Mouse (Mus musculus) hindbrain, postnatal 0 days (tissue): ENCODE measurements around the gene Adrm1. TPM values are rescaled to one million over a fixed set of nuclear protein-coding genes. Genes with fewer than 3 reads are reported as not detected.

ENCODE experiments used
- ATAC-seq: fragments of 200-750 bp; cut with Nextera tagmentation; 2 replicates; pipeline ENCODE4 v1.8.0; 2017; ENCODE audit warnings: mild to moderate bottlenecking, moderate TSS enrichment, moderate library complexity
- DNase-seq: peaks from one replicate; pipeline ENCODE4 v3.0.0-alpha.2; 2015; ENCODE audit warnings: low spot score
- H3K27ac ChIP-seq: fragments of 300-500 bp; sonication (generic); 2 replicates; pipeline ENCODE4 v1.5.1; 2014; ENCODE audit warnings: mild to moderate bottlenecking
- H3K27me3 ChIP-seq: fragments of 300-500 bp; sonication (generic); 2 replicates; pipeline ENCODE4 v1.6.1; 2014; ENCODE audit warnings: low read length, mixed read lengths; ENCODE audit not compliant: insufficient read depth
- H3K36me3 ChIP-seq: fragments of 300-500 bp; sonication (generic); 2 replicates; pipeline ENCODE4 v1.6.1; 2014; ENCODE audit warnings: low read length, mixed read lengths; ENCODE audit not compliant: insufficient read depth
- H3K4me1 ChIP-seq: fragments of 300-500 bp; sonication (generic); 2 replicates; pipeline ENCODE4 v1.6.1; 2014; ENCODE audit warnings: antibody characterized with exemption, low read length, mixed read lengths; ENCODE audit not compliant: insufficient read depth
- H3K4me2 ChIP-seq: fragments of 300-500 bp; sonication (generic); 2 replicates; pipeline ENCODE4 v1.6.1; 2014; ENCODE audit warnings: low read depth, mild to moderate bottlenecking, low read length, moderate library complexity, mixed read lengths
- H3K4me3 ChIP-seq: fragments of 300-500 bp; sonication (generic); 2 replicates; pipeline ENCODE4 v1.5.1; 2014; ENCODE audit warnings: low read length
- H3K9ac ChIP-seq: fragments of 300-500 bp; sonication (generic); replicated peaks from 2 replicates; pipeline ENCODE4 v1.6.1; 2014; ENCODE audit warnings: mild to moderate bottlenecking, low read length, moderate library complexity, mixed read lengths
- H3K9me3 ChIP-seq: fragments of 300-500 bp; sonication (generic); 2 replicates; pipeline ENCODE4 v1.6.1; 2016; ENCODE audit warnings: low read length, mixed read lengths
- CTCF ChIP-seq: IDR thresholded peaks from 2 replicates; pipeline ENCODE4 v1.5.1; 2016; ENCODE audit warnings: antibody characterized with exemption, control low read depth, low read depth
- WGBS: fragments of 180-500 bp; shearing (Covaris S2); extraction: QIAGEN DNeasy Blood & Tissue Kit; methylation state at CpG from one replicate; pipeline ENCODE4 v1.1.7; 2014; 5-methylcytosine and 5-hydroxymethylcytosine counted together
- polyA plus RNA-seq: library from polyadenylated mRNA; unstranded; fragments of >200 nt; fragmentation: Nextera tagmentation; extraction: Ambion mirVana; gene quantifications from 2 replicates; pipeline ENCODE4 v1.2.1, GENCODE M21; 2015
- total RNA-seq: library from RNA; depleted of rRNA; stranded (reverse); fragments of >200 nt; gene quantifications from 2 replicates; pipeline ENCODE4 v1.2.3, GENCODE M21; 2014

The Adrm1 gene
- total and polyA plus RNA-seq, 2 experiments from 2014 or later, result 107 to 207 TPM

DNA sequence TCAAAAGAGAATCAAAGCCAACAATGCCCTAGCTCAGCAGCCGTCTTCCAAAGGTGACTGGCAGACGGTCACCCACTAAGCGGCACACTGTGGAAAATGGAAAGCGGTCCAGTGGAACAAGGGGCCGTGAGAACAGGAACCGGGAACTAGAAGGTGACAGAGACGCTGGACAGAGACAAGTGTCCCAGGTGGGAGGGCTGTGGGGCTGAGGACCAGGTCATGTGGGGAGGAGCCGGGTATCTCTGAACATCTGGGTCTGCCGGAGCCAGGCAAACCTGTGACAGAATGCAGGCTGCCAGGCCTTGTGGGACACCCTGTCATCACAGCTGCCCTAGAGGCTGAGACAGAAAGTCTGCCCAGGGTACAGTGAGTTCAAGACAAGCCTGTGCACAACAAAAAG lies 33.2 kb downstream of the Adrm1 start:
- Histone ChIP-seq H3K4me1 (peaks cover 8% of the 10 kb centered on the region; the same call in 1 of the 2 replicates), H3K9ac (no peak overlapping the region), H3K27me3 (no peaks in the 10 kb centered on the region), H3K27ac (no peak overlapping the region), H3K4me2 (no peak overlapping the region), H3K36me3 (no peaks in the 10 kb centered on the region), H3K9me3 (no peaks in the 10 kb centered on the region), H3K4me3 (no peak overlapping the region)
- no peak for ATAC-seq
- 83% methylated on average over 9 of the region's 9 CpGs for WGBS
- DNase-seq, result no peak
- no peak for TF ChIP-seq CTCF

DNA sequence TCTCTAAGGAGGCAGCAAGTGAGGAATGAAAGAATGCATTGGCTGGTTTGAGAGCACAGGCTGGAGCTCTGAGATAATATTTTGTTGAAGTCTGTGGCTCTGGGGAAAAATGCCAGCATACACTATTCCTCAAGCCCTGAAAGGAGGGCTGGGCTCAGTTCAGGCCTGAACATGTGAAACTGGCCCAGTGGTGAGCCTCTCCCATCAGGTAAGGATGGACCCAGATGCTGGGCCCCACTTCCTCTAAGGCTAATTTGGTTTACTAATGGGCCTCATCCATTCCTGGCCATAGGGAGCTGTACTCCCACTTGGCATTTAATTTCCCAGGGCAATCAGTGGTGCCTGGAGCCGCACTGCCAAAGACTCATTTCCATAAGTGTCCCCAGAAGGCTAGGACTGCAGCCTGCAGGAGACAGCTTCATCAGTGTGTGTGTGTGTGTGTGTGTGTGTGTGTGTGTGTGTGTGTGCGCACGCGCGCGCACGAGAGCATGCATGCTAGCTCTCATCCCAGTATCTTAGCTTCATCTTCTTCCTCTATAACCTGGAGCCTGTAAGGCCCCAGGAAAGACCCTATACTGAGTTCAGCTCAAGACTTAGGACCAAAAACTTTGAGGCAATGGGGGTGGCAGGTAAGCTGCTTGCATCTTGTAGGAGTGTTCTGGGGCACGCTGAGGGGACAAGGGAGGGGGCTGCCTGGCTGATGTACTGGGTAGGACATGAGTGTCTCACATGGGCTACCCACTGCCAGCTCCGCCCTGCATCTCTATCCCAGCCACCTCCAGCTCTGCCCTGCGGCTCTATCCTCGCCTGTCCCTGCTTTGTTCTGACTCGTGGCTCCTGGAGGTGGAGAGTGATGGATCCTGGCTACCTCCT lies 34.0 kb downstream of the Adrm1 start:
- 59% methylated on average over 12 of the region's 12 CpGs for WGBS

DNA sequence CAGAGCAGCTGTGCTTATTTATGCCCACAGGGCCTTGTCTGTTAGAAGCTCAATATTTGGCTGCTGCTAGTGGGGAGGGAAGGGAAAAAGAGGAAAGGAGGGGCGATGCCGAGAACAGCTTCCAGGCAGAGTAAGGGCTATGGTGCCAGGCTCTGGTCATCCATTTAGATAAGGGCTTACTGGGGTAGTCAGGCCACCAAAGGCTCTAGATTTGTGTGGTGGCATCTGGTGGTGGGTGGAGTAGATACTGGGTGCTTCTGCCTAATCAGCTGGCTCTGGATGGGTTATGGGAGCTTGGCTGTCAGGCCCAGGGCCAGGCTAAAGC lies 34.6 kb downstream of the Adrm1 start:
- 58% methylated on average over 2 of the region's 2 CpGs for WGBS
- Histone ChIP-seq H3K9ac (no peak overlapping the region), H3K27ac (peak overlapping the region; percentile 41; the same call in 1 of the 2 replicates), H3K27me3 (no peaks in the 10 kb centered on the region), H3K4me1 (peaks cover 8% of the 10 kb centered on the region; the same call in 1 of the 2 replicates), H3K36me3 (no peaks in the 10 kb centered on the region), H3K4me2 (no peak overlapping the region), H3K4me3 (no peak overlapping the region), H3K9me3 (no peaks in the 10 kb centered on the region)
- ATAC-seq (no peak), DNase-seq (peak; percentile 40)
- no peak for TF ChIP-seq CTCF

More for the DNA sequence above, 34.0 kb downstream of the Adrm1 start:
- ATAC-seq (peak; percentile 52), DNase-seq (peak; percentile 58)
- Histone ChIP-seq H3K4me1 (peaks cover 8% of the 10 kb centered on the region; the same call in 1 of the 2 replicates), H3K27me3 (no peaks in the 10 kb centered on the region), H3K4me3 (no peak overlapping the region), H3K9ac (no peak overlapping the region), H3K9me3 (no peaks in the 10 kb centered on the region), H3K4me2 (no peak overlapping the region), H3K27ac (peak overlapping the region; percentile 41; the same call in 1 of the 2 replicates), H3K36me3 (no peaks in the 10 kb centered on the region)
- no peak for TF ChIP-seq CTCF

DNA sequence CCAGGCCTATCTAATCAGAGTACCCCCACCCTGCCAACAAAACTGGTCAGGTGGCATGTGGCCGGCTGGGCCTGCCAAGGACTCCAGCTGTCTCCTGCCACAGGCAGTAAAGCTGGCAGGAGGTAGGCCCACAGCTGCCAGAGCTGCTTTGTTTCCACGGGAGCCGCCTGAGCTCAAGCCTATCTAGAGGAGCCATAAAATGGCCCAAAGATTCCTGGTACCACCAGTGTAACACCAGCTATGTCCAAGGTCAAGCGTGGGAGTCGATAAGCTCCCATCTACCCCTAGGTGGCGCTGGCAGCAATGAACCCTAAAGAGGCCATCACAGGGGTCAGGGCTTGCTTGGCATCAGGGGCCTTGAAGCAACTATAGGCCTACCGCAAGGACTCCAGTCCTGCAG lies 36.6 kb downstream of the Adrm1 start:
- no peaks in the 10 kb centered on the region for H3K9me3 ChIP-seq
- WGBS, result 36% methylated on average over 7 of the region's 7 CpGs
- H3K27me3 ChIP-seq, result no peaks in the 10 kb centered on the region
- TF ChIP-seq CTCF, result peak; percentile 59
- H3K27ac ChIP-seq, result peak overlapping the region; percentile 15; the same call in 1 of the 2 replicates
- no peaks in the 10 kb centered on the region for H3K36me3 ChIP-seq
- DNase-seq (peak; percentile 73), ATAC-seq (peak; percentile 61)
- no peak overlapping the region for H3K9ac ChIP-seq
- H3K4me2 ChIP-seq, result no peak overlapping the region
- H3K4me1 ChIP-seq, result 0 out of 2 replicates have a peak, but pooled peaks cover 8% of the 10 kb centered on the region
- H3K4me3 ChIP-seq, result no peak overlapping the region

DNA sequence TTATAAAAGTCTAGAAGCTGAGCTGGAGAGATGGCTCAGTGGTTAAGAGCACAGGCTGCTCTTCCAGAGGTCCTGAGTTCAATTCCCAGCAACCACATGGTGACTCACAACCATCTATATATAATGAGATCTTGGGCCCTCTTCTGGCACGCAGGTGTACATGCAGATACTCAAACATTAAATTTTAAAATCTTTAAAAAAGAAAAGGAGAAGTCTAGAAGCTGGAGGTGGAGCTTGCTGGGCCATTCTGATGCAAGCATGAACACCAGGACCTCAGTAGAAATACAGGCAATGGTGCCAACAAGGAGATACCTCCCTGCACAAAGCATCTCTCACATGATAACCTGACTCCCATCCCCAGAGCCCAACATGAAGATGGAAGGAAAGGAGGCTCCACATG lies 37.7 kb downstream of the Adrm1 start:
- ATAC-seq (no peak), DNase-seq (no peak)
- no peak overlapping the region for H3K4me2 ChIP-seq
- 92% methylated on average over 1 of the region's 1 CpGs for WGBS
- 0 out of 2 replicates have a peak, but pooled peaks cover 8% of the 10 kb centered on the region for H3K4me1 ChIP-seq
- H3K27ac ChIP-seq, result no peak overlapping the region
- no peaks in the 10 kb centered on the region for H3K27me3 ChIP-seq
- no peak overlapping the region for H3K9ac ChIP-seq
- no peaks in the 10 kb centered on the region for H3K36me3 ChIP-seq
- H3K4me3 ChIP-seq, result no peak overlapping the region
- no peaks in the 10 kb centered on the region for H3K9me3 ChIP-seq
- TF ChIP-seq CTCF, result no peak

DNA sequence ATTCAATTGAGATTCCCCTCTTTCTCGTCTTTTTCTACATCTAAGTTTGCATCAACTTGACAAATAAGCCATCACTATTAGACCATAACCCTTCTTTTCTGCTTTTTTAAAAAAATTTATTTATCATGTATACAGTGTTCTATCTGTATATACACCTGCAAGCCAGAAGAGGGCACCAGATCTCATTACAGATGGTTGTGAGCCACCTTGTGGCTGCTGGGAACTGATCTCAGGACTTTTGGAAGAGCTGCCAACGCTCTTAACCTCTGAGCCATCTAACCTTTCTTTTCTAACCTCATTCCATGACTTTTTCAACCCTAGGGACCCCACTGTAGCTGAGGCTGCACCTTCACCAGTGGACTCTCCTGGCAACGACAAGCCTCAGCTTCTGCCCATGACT lies 41.0 kb downstream of the Adrm1 start:
- DNase-seq (no peak), ATAC-seq (no peak)
- Histone ChIP-seq H3K27ac (no peak overlapping the region), H3K27me3 (no peaks in the 10 kb centered on the region), H3K36me3 (no peaks in the 10 kb centered on the region), H3K4me2 (no peak overlapping the region), H3K4me1 (0 out of 2 replicates have a peak, but pooled peaks cover 4% of the 10 kb centered on the region), H3K4me3 (no peak overlapping the region), H3K9me3 (no peaks in the 10 kb centered on the region), H3K9ac (no peak overlapping the region)
- WGBS, result 91% methylated on average over 3 of the region's 3 CpGs
- peak; percentile 35 for TF ChIP-seq CTCF
